Mouse (Mus musculus) heart, adult 11 months (tissue): ENCODE results near the gene Gm21663.
"Not testable (repeated sequence)": the region's sequence is repeated elsewhere in the genome, so short reads cannot be mapped to it uniquely, and the experiment has no call there.

ENCODE experiments used
- DNase-seq: peaks from one replicate; pipeline ENCODE4 v3.0.0; 2022

Gm21663 gene

DNA sequence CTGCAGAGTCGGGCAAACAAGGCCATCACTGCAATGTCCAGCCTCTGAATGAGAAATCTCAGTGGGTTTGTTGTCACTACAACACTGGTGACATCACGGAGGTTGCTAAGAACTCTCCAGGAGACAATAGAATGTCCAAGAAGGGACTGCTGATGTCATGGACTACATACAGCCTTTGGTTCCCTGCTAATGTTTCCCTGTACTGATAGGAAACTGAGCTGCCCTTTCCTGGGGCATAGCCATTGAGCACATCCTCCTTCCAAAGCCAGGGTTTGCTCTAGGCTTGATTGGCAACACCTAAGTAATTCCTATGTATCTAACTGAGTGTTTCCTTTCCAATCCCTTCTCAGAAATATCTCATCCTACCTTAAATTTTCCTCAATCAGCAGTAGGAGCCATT, at the start of gene Gm21663:
Gm21663 (minus strand) TSS at position 101 of the 400 bp plus-strand sequence.
- DNase-seq = not testable (repeated sequence)

DNA sequence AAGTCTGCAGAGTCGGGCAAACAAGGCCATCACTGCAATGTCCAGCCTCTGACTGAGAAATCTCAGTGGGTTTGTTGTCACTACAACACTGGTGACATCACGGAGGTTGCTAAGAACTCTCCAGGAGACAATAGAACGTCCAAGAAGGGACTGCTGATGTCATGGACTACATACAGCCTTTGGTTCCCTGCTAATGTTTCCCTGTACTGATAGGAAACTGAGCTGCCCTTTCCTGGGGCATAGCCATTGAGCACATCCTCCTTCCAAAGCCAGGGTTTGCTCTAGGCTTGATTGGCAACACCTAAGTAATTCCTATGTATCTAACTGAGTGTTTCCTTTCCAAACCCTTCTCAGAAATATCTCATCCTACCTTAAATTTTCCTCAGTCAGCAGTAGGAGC, 46.4 kb upstream of the Gm21663 start, which contains the start of gene Gm21698:
Gm21698 (minus strand) TSS at position 101 of the 400 bp plus-strand sequence.
- not testable (repeated sequence) for DNase-seq

DNA sequence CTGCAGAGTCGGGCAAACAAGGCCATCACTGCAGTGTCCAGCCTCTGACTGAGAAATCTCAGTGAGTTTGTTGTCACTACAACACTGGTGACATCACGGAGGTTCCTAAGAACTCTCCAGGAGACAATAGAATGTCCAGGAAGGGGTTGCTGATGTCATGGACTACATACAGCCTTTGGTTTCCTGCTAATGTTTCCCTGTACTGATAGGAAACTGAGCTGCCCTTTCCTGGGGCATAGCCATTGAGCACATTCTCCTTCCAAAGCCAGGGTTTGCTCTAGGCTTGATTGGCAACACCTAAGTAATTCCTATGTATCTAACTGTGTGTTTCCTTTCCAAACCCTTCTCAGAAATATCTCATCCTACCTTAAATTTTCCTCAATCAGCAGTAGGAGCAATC, 30.4 kb upstream of the Gm21663 start, which contains the start of gene Gm21680:
Gm21680 (minus strand) TSS at position 101 of the 400 bp plus-strand sequence.
- DNase-seq = not testable (repeated sequence)

DNA sequence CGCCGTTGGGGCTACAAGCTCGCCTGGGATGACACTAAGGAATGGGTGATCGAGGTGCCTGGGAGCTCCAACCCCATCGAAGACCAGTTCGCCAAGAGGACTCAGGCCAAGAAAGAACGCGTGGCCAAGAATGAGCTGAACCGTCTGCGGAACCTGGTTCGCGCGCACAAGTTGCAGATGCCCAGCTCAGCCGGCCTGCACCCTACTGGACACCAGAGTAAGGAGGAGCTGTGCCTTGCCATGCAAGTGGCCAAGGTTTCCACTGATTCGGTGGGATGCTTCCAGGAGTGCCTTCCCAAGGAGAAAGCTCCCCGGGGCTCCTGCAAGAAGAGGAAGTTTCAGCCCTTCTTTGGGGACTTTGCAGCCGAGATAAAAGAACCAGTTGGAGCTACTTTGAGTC, 14.9 kb upstream of the Gm21663 start:
- not testable (repeated sequence) for DNase-seq

DNA sequence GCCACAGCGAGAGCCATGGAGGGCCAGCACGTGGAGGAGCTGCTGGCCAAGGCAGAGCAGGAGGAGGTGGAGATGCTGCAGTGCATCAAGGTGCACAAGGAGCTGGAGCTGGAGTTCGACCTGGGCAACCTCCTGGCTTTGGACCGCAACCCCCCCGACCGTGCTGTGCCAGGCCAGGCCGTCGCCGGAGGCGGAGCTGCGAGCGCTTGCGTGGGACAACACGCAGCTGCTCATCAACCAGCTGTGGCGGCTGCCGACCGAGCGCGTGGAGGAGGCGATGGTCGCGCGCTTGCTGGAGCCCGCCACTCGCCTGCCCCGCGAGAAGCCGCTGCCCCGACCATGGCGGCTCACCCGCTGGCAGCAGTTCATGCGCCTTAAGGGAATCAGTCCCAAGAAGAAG, 14.4 kb upstream of the Gm21663 start:
- DNase-seq = not testable (repeated sequence)

DNA sequence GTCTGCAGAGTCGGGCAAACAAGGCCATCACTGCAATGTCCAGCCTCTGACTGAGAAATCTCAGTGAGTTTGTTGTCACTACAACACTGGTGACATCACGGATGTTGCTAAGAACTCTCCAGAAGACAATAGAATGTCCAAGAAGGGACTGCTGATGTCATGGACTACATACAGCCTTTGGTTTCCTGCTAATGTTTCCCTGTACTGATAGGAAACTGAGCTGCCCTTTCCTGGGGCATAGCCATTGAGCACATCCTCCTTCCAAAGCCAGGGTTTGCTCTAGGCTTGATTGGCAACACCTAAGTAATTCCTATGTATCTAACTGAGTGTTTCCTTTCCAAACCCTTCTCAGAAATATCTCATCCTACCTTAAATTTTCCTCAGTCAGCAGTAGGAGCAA, 12.1 kb upstream of the Gm21663 start, which contains the start of gene Gm21671:
Gm21671 (minus strand) TSS at position 101 of the 400 bp plus-strand sequence.
- not testable (repeated sequence) for DNase-seq

DNA sequence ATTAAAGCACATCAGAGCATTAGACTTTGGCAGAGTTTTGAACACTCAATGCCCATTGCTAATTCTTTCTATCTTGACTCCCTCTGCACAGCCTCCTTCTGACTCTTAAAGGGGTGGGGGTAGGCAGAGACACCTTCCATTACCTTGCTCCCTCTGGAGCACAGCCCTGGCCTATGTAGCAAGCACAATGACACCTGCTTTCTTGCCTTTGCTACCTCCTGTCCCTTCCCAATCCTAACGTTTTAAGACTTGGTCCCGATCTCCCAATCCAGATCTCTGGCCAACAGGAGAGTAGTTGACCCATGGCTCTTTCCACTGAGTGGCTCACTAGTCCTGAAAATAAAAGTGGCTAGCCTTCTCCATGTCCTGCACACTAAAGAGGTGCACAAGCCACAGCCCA, 3.2 kb upstream of the Gm21663 start:
- peak; percentile 83 for DNase-seq

DNA sequence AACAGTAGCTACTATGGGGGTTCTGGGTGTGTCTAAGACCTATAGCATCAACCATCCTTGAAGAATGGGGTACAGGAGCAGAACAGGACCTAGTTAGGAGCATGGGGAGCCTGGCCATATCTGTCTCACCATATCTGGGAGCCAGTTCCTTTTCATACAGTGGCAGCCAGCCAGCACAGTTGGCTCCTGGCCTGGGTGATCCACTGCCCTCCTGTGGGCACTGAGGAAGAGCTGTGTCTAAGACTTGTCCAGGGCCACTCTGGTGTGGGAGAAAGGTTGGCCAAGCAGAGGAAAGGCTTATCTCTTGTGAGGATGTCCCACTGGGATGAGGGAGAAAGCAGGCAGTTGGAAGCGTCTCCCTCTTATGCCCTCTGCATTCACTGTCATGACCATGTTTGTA, 50.9 kb downstream of the Gm21663 start:
- DNase-seq = peak; percentile 89

DNA sequence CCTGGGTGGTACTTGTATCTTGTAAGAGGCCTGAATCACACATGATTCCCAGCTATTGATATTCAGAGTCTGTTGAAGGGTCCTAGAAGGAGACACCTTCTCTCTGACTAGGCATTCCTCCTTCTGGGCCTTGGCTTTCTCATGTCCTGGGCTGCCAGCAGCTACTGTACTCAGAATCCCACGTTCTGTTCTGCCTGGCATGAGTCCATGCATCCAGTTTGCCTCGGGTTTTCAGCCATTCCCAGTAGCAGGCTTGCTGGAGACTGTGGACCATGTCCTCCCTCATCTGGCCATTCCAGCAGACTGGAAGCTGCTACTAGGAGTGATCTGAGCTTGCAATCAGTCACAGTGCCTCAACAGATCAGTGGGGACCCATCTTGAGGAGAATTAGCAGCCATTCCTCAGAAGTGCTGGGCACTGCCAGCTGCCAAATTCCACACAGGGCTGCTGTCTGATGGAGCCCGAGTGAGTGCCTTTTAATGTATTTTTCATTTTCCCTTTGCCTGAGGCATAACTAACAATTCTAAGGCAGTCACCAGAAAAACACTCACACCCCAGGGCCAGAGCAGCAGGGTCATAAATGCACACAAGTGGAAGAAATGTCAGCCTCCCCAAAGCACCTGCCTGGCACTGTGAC, 52.3 kb downstream of the Gm21663 start:
- DNase-seq = peak; percentile 45

DNA sequence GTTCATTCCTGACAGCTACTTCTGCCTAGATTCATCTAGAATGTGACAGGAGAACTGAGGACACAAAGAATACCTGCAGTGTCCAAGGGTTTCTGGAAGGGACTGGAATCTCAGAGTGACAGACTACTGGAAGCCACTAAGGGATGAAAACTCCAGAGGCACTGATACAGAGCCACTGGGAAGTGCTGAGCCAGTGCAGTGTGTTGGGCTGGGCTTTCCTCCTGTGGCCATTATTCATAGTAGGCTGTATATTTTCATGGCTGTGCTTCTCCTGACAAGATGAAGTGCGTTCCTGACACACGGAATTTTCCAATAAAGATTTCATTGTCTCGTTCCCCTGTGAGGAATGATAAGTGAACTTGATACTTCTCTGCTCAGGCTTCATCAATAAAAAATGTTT, 55.5 kb downstream of the Gm21663 start:
- peak; percentile 24 for DNase-seq
